Mouse (Mus musculus): ENCODE measurements at regions not wholly inside any gene's neighbourhood (a gene's known extent, or its start where the extent isn't known, plus 50 kb on each side); places are given as distances from the start of the nearest gene placed in this dataset.

- DNase-seq = no peak
- intact Hi-C loops (cut with DNase I; ENCODE audit: low total_unique reads) = no loop called here
These were observed 88.6 kb upstream of the Tdrd3 start for GRCm38 (mm10) chr14:87327841-87328240.

GRCm38 (mm10) chr14:87337950-87338526 lies 78.4 kb upstream of the Tdrd3 start:
- no peak for DNase-seq
- intact Hi-C loops (cut with DNase I; ENCODE audit: low total_unique reads) = no loop called here

- DNase-seq = no peak
- intact Hi-C loops (cut with DNase I; ENCODE audit: low total_unique reads) = no loop called here
These were observed 71.9 kb upstream of the Tdrd3 start for GRCm38 (mm10) chr14:87344540-87344939.

- DNase-seq = no peak
- intact Hi-C loops (cut with DNase I; ENCODE audit: low total_unique reads) = no loop called here
These were observed 69.6 kb upstream of the Tdrd3 start for GRCm38 (mm10) chr14:87346812-87347211.

GRCm38 (mm10) chr14:87348825-87349224 lies 67.6 kb upstream of the Tdrd3 start:
- intact Hi-C loops (cut with DNase I; ENCODE audit: low total_unique reads) = no loop called here
- no peak for DNase-seq

GRCm38 (mm10) chr14:87365793-87366192 lies 50.6 kb upstream of the Tdrd3 start:
- intact Hi-C loops (cut with DNase I; ENCODE audit: low total_unique reads) = no loop called here
- no peak for DNase-seq
